Mouse (Mus musculus) forebrain, embryonic 13.5 days (tissue): ENCODE measurements around the gene Nkapl. TPM values are rescaled to one million over a fixed set of nuclear protein-coding genes. Genes with fewer than 3 reads are reported as not detected.
A peak's percentile ranks its signal among the peaks of the same experiment; 100 is the strongest.
"Not testable (repeated sequence)": the region's sequence is repeated elsewhere in the genome, so short reads cannot be mapped to it uniquely, and the experiment has no call there.

Experiments used
- ATAC-seq: fragments of 200-750 bp; cut with Nextera tagmentation; 2 replicates; pipeline ENCODE4 v1.8.0; 2017
- H3K27ac ChIP-seq: fragments of 300-500 bp; sonication (generic); 2 replicates; pipeline ENCODE4 v1.5.1; 2015; ENCODE audit warnings: inconsistent platforms, mild to moderate bottlenecking, moderate library complexity
- H3K27me3 ChIP-seq: fragments of 300-500 bp; sonication (generic); 2 replicates; pipeline ENCODE4 v1.6.1; 2015; ENCODE audit warnings: mild to moderate bottlenecking, inconsistent platforms
- H3K36me3 ChIP-seq: fragments of 300-500 bp; sonication (generic); 2 replicates; pipeline ENCODE4 v1.6.1; 2015; ENCODE audit warnings: mild to moderate bottlenecking, inconsistent platforms; ENCODE audit not compliant: poor library complexity, severe bottlenecking
- H3K4me1 ChIP-seq: fragments of 300-500 bp; sonication (generic); 2 replicates; pipeline ENCODE4 v1.6.1; 2015; ENCODE audit warnings: inconsistent platforms
- H3K4me2 ChIP-seq: fragments of 300-500 bp; sonication (generic); 2 replicates; pipeline ENCODE4 v1.6.1; 2015; ENCODE audit warnings: inconsistent platforms, mild to moderate bottlenecking, moderate library complexity
- H3K4me3 ChIP-seq: fragments of 300-500 bp; sonication (generic); 2 replicates; pipeline ENCODE4 v1.5.1; 2015; ENCODE audit warnings: mild to moderate bottlenecking, inconsistent platforms
- H3K9ac ChIP-seq: fragments of 300-500 bp; sonication (generic); 2 replicates; pipeline ENCODE4 v1.6.1; 2015; ENCODE audit warnings: mild to moderate bottlenecking, inconsistent platforms
- H3K9me3 ChIP-seq: fragments of 300-500 bp; sonication (generic); replicated peaks from 2 replicates; pipeline ENCODE4 v1.6.1; 2016; ENCODE audit warnings: inconsistent platforms
- WGBS: fragments of 180-500 bp; shearing (Covaris S2); methylation state at CpG from one replicate; pipeline ENCODE4 v1.1.7; 2015; 5-methylcytosine and 5-hydroxymethylcytosine counted together
- polyA plus RNA-seq: library from polyadenylated mRNA; unstranded; fragments of >200 nt; fragmentation: Nextera tagmentation; extraction: Ambion mirVana; gene quantifications from 2 replicates; pipeline ENCODE4 v1.2.1, GENCODE M21; 2015

The Nkapl gene
- 2.9 and 3.5 TPM in 2 replicates for polyA plus RNA-seq

DNA sequence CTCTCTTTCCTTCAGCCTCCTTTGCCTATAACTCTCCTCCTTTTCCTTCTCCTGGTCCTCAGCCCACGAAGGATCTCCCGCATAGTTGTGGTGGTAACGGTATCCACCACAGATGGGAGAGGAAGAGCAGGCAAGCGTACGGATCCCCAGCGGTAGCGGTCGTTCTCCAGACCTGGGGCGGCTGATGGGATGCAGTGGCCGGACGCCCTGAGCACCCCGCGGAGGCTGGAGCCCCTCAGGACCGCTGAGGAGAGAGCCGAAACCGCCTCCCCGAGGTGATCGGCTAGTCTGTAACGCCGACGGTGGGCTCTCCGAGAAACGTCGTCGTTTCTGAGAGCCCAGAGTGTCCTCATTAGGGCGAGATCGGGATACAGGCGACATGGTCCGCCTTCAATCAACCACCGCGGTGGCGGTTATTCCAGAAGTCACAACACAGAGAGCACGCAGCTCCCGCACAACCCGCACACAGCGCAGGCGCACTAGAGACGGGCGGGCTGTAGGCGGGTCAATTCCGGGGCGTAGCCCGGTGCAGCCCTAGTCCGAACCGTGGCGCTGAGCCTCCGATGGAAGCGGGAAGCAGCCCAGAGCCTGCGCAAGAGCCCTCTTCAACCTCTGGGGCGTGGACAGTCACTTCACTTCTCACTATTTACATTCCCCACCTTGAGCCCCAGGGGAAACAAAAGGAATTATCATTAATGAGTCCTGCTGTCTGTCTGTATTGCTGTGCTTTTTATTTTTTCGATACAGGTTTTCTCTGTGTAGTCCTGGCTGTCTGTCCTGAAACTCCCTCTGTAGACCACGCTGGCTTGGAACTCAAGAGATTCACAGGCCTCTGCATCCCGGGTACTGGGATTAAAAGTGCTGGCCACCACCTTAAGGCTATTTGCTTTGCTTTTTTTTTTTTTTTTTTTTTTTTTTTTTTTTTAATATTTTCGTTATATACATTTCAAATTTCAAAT is at the start of gene Nkapl:
Gene Nkapl (minus strand): TSS at position 449 of the 959 bp plus-strand sequence.
- Histone ChIP-seq H3K4me2 (peak within 1 kb of the TSS; percentile 78), H3K27me3 (peaks cover 17% of the 10 kb centered on the region), H3K9ac (peak within 1 kb of the TSS; percentile 74), H3K27ac (no peak within 1 kb of the TSS; the same call in 1 of the 2 replicates), H3K4me3 (peak within 1 kb of the TSS; percentile 58), H3K9me3 (no peaks in the 10 kb centered on the region), H3K4me1 (0 out of 2 replicates have a peak, but pooled peaks cover 3% of the 10 kb centered on the region), H3K36me3 (no peaks in the 10 kb centered on the region)
- peak; percentile 99 for ATAC-seq
- under 1% methylated on average over 53 of the region's 54 CpGs for WGBS

DNA sequence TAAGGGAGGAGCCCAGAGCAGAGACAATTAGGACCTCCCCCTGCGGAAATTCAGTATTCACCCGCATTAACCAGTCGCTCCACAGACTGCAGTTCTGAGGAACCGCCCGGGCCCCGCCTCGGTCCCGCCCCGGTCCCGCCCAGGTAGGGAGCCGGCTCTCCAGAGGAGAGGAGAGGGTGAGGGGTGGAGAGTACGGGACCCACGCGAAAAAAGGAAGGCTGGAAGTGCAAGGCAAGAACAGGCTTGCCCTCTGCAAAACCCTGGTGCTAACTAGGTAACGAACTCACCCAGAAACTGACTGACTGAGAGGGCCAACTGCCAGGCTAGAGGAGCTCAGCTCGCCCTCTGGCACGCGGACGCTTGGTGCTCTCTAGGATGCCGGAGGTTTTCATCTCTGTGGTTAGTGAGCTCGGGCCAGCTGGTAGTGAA is 37.9 kb upstream of the Nkapl start:
- under 1% methylated on average over 21 of the region's 21 CpGs for WGBS

DNA sequence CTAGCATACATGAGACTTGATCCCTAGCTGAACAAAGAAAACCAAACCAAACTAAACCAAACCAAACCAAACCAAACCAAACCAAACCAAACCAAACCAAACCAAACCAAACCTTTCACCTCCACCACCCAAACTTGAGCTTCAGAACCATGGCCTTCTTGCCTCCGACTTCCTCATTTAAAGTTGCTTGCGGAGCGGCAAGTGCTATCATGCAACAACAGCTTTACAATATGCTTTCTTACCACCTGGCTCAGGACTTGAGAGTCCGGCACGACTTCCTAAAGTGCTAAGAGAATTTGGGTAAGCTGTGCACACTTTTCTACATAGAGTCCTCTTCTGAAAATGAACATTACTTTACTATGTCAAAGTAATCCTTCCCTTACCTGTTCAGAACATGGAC is 34.0 kb upstream of the Nkapl start:
- H3K9me3 ChIP-seq: no peaks in the 10 kb centered on the region
- no peaks in the 10 kb centered on the region for H3K36me3 ChIP-seq
- 90% methylated on average over 5 of the region's 5 CpGs for WGBS
- no peak overlapping the region for H3K4me2 ChIP-seq
- no peaks in the 10 kb centered on the region for H3K27me3 ChIP-seq
- H3K4me3 ChIP-seq: no peak overlapping the region
- H3K27ac ChIP-seq: no peak overlapping the region
- ATAC-seq: no peak
- H3K4me1 ChIP-seq: peaks cover 3% of the 10 kb centered on the region; the same call in 1 of the 2 replicates
- H3K9ac ChIP-seq: no peak overlapping the region

More for the DNA sequence above, 37.9 kb upstream of the Nkapl start:
- H3K4me1 ChIP-seq: peaks cover 3% of the 10 kb centered on the region; the same call in 1 of the 2 replicates
- H3K4me2 ChIP-seq: peak overlapping the region; percentile 63
- H3K4me3 ChIP-seq: peak overlapping the region; percentile 65
- H3K27me3 ChIP-seq: no peaks in the 10 kb centered on the region
- H3K27ac ChIP-seq: peak overlapping the region; percentile 69
- H3K9me3 ChIP-seq: no peaks in the 10 kb centered on the region
- H3K36me3 ChIP-seq: no peaks in the 10 kb centered on the region
- peak; percentile 100 for ATAC-seq
- H3K9ac ChIP-seq: peak overlapping the region; percentile 68

DNA sequence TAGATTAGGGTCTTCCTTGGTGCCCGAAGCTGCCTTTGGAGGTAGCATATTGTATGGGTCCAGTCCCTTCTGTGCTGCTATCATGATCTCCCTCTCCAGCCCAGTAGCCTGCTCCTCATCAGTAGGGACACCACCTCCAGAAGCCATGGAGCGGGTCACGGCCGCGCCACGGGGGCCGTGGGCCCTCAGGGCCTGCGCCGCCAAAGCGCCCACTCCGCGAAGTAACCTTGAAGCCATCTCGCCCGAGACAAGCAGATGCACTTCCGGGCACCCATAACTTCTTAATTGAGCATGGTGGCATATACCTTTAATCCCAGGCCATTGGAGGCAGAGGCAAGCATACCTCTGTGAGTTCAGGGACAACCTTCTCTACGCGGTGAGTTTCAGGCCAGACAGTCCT is 32.9 kb upstream of the Nkapl start, which contains the start of gene Gm11273:
Gene Gm11273 (minus strand): TSS at position 237 of the 400 bp plus-strand sequence.
- WGBS: 85% methylated on average over 17 of the region's 17 CpGs

DNA sequence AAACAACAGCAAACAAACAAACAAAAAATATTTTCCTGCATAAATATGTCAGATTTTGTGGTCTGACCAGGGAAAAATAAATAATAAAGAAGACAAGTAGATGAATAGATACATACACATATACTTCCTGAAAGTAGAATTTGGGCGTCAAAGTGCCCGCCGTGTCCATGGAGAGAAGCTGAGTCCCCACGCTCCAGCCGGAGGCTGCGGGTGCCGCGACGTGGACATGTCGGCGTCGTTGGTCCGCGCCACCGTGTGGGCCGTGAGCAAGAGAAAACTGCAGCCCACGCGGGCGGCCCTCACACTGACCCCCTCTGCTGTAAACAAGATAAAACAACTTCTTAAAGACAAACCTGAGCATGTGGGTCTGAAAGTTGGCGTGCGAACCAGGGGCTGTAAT is 26.8 kb upstream of the Nkapl start, which contains the start of gene AK157302:
Gene AK157302 (plus strand): TSS at position 144 of the 400 bp plus-strand sequence.
- H3K4me2 ChIP-seq: no peak within 1 kb of the TSS
- no peaks in the 10 kb centered on the region for H3K27me3 ChIP-seq
- no peak within 1 kb of the TSS for H3K4me3 ChIP-seq
- no peaks in the 10 kb centered on the region for H3K4me1 ChIP-seq
- no peak for ATAC-seq
- 95% methylated on average over 21 of the region's 21 CpGs for WGBS
- H3K9me3 ChIP-seq: no peaks in the 10 kb centered on the region
- no peaks in the 10 kb centered on the region for H3K36me3 ChIP-seq
- H3K27ac ChIP-seq: no peak within 1 kb of the TSS
- H3K9ac ChIP-seq: no peak within 1 kb of the TSS

More for the DNA sequence above, 32.9 kb upstream of the Nkapl start, which contains the start of gene Gm11273:
- not testable (repeated sequence) for H3K4me2 ChIP-seq, H3K9me3 ChIP-seq, H3K4me3 ChIP-seq, H3K27me3 ChIP-seq, H3K4me1 ChIP-seq, H3K36me3 ChIP-seq, H3K9ac ChIP-seq, H3K27ac ChIP-seq, ATAC-seq

DNA sequence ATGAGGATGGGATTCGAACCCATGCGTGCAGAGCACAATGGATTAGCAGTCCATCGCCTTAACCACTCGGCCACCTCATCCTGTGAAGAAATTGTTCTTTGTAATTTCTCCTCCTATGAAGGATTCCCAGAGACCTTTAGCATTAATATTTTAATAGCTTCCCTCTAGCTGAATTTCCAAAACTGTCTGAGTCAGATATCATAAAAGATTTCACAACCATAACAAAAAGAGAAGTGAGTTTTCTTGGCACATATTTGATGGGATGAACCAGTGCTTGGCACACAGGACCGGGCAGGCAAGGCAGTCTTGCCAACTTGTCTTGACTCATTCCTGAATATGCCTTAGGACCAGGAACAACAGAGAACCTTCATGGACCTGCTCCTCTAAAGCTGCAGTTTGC is 24.5 kb upstream of the Nkapl start:
- no peak for ATAC-seq
- H3K4me3 ChIP-seq: no peak overlapping the region
- H3K4me1 ChIP-seq: no peaks in the 10 kb centered on the region
- WGBS: 92% methylated on average over 5 of the region's 5 CpGs
- no peak overlapping the region for H3K9ac ChIP-seq
- H3K4me2 ChIP-seq: no peak overlapping the region
- H3K36me3 ChIP-seq: no peaks in the 10 kb centered on the region
- H3K27me3 ChIP-seq: no peaks in the 10 kb centered on the region
- no peak overlapping the region for H3K27ac ChIP-seq
- H3K9me3 ChIP-seq: no peaks in the 10 kb centered on the region

DNA sequence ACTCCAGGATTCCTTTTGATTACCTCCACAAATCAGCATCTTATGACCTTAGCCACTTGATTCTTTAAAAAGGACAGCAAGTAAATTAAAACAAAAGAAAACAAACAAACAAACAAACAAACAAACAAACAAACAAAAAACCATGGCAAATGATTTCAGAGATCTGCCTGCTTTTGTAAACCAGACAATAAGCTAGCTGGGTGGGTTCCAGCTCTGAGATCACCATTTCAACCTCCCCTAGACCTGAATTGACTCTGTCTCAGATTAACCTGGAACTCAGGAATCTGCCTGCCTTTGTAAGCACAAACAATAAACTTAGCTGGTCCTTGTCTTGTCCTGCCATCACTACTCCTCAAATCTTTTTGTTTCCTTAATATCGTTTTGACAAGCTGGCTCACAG is 18.6 kb upstream of the Nkapl start:
- Histone ChIP-seq H3K27me3 (no peaks in the 10 kb centered on the region), H3K4me2 (no peak overlapping the region), H3K9me3 (no peaks in the 10 kb centered on the region), H3K4me1 (no peaks in the 10 kb centered on the region), H3K36me3 (peaks cover 28% of the 10 kb centered on the region), H3K27ac (no peak overlapping the region), H3K4me3 (no peak overlapping the region), H3K9ac (no peak overlapping the region)
- 89% methylated on average over 1 of the region's 1 CpGs for WGBS
- no peak for ATAC-seq

DNA sequence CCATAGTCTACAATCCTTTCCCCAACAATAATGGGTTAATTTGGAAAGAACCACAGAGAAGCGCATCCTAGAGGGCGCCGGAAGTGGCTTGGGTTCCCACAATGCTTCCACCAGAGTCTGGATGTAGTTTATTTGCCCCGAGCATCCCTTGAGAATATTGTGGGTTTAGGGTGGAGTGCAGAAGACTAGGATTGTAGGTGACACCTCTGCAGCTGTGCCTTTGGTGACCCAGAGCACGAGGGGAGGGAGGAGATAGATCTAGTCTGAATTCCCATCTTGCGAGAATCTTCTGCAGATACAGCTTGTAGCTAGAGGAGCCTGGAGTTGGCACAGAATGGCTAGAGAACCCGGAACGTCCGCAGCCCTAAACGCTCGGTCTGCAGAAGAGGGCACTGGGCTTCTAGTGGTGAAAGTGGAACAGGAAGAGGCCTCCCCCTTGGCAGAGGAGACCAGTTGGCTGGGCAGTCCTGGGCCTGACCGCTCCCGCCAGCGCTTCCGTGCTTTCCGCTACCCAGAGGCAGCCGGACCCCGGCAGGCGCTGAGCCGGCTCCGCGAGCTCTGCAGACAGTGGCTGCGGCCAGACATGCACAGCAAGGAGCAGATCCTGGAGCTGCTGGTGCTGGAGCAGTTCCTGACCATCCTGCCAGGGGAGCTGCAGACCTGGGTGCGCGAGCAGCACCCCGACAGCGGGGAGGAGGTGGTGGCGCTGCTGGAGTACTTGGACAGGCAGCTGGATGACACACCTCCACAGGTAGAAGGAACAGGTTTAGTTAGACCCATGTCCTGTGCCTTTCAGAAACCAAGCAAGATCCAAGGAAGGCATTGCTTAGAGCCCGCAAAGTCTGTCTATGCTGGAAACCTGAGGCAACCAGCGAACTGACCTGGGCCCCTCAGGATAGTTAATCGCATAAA is 10.7 kb upstream of the Nkapl start, which contains the start of the genes Zkscan4 and Gm10065:
Gene Zkscan4 (plus strand): TSS at position 149 of the 912 bp plus-strand sequence.
Gene Gm10065 (minus strand): TSS at position 683 of the 912 bp plus-strand sequence.
- Histone ChIP-seq H3K27ac (peak within 1 kb of the TSS; percentile 73), H3K4me3 (peak within 1 kb of the TSS; percentile 64), H3K4me2 (peak within 1 kb of the TSS; percentile 68), H3K9ac (peak within 1 kb of the TSS; percentile 71)
- not testable (repeated sequence) for H3K36me3 ChIP-seq, H3K9me3 ChIP-seq, H3K4me1 ChIP-seq, H3K27me3 ChIP-seq
- ATAC-seq: peak; percentile 90
- 5% methylated on average over 26 of the region's 31 CpGs for WGBS

DNA sequence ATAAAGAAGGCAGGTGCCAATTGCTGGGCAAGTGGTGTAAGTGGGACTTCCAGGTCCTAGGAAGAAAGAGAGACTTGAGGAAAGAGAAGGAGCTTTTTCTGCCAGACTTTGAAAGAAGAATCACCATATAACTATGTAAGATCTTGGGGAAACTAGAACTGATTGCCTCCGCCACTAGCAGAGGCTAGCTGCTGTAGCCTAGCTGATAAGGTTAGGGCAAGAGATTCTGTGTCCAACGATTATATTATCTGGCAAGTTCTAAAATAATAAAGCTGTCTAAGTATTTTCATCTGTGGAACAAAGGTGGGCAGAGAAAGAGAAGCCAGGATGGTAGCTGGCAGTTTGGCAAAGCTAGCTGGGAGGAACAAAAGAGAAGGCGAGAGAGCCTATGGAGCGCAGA is 4.1 kb upstream of the Nkapl start:
- no peak overlapping the region for H3K9ac ChIP-seq
- H3K27ac ChIP-seq: no peak overlapping the region
- H3K27me3 ChIP-seq: peaks cover 12% of the 10 kb centered on the region
- no peaks in the 10 kb centered on the region for H3K9me3 ChIP-seq
- WGBS: 22% methylated on average over 4 of the region's 4 CpGs
- H3K36me3 ChIP-seq: no peaks in the 10 kb centered on the region
- no peak for ATAC-seq
- H3K4me1 ChIP-seq: 0 out of 2 replicates have a peak, but pooled peaks cover 3% of the 10 kb centered on the region
- no peak overlapping the region for H3K4me3 ChIP-seq
- H3K4me2 ChIP-seq: no peak overlapping the region

DNA sequence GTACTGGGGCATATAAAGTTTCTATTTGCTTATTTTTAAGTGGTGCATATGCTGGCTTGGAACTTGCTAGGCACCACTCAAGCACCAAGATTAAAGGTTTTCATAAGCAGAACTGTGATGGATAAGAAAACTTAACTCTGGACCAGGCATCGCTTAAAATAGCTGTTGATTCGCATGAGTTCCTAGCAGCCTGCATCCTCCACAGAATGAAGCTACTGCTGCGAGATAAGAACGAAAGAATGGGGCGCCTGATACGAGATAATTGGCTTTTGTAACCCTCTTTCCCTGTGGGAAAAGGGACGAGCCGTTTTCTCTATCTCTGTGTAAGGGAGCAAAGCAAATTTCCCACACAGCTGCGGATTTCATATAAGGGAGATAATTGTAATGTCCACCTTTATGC is 788 bp upstream of the Nkapl start:
- no peak overlapping the region for H3K27ac ChIP-seq
- H3K9me3 ChIP-seq: no peaks in the 10 kb centered on the region
- H3K36me3 ChIP-seq: no peaks in the 10 kb centered on the region
- no peak for ATAC-seq
- peak overlapping the region; percentile 78 for H3K4me2 ChIP-seq
- peak overlapping the region; percentile 58; the same call in 1 of the 2 replicates for H3K4me3 ChIP-seq
- WGBS: 12% methylated on average over 9 of the region's 9 CpGs
- 0 out of 2 replicates have a peak, but pooled peaks cover 3% of the 10 kb centered on the region for H3K4me1 ChIP-seq
- H3K27me3 ChIP-seq: peaks cover 17% of the 10 kb centered on the region
- H3K9ac ChIP-seq: no peak overlapping the region

DNA sequence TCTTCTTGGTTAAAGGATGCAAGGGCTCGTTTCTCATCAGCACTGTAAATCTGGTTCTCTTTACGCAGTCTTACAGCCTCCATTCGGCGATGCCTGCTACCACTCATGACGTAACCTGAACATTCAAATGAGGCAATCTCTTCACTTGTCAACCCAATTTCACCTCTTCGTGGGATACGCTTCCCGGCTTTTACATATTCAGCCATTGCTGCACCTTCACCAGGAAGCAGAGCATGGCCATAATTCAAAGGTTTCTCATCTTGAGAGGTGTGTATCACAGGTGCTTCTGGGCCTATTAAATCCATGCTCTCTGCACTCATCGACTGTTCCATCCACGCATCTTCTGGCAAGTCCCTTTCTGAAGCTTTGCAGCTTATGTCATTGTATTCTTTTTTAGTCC is 973 bp downstream of the Nkapl start:
- WGBS: 89% methylated on average over 10 of the region's 10 CpGs
- no peak overlapping the region for H3K4me2 ChIP-seq

More for the DNA sequence above, 973 bp downstream of the Nkapl start:
- peak overlapping the region; percentile 58; the same call in 1 of the 2 replicates for H3K4me3 ChIP-seq
- no peak overlapping the region for H3K9ac ChIP-seq
- 0 out of 2 replicates have a peak, but pooled peaks cover 3% of the 10 kb centered on the region for H3K4me1 ChIP-seq
- ATAC-seq: no peak
- peaks cover 17% of the 10 kb centered on the region for H3K27me3 ChIP-seq
- no peak overlapping the region for H3K27ac ChIP-seq
- H3K9me3 ChIP-seq: no peaks in the 10 kb centered on the region
- no peaks in the 10 kb centered on the region for H3K36me3 ChIP-seq
